Mouse (Mus musculus): ENCODE results near the gene Sf3a2. TPM values are rescaled to one million over a fixed set of nuclear protein-coding genes. Genes with fewer than 3 reads are reported as not detected.

Gene Sf3a2
- total and polyA plus RNA-seq, 3 experiments, result 50.4 to 210 TPM; not detected in 1

- Histone ChIP-seq H3K4me1 (ENCODE audit: control insufficient read depth in 1 of 2, insufficient read depth in 2 of 2, low read length in 2 of 2) (no peaks in the 10 kb centered on the region), H3K27me3 (ENCODE audit: control insufficient read depth in 1 of 2, insufficient read depth in 2 of 2, low read length in 2 of 2) (no peaks in the 10 kb centered on the region), H3K9ac (ENCODE audit: control insufficient read depth, low read depth, low read length, poor library complexity, severe bottlenecking) (no peak overlapping the region), H3K36me3 (ENCODE audit: control insufficient read depth in 1 of 2, insufficient read depth in 2 of 2, low read length in 2 of 2) (peaks cover 0 to 13% of the 10 kb centered on the region in 2 experiments; a peak in 2 of 4 replicates), H3K4me3 (ENCODE audit: control insufficient read depth in 1 of 2, insufficient read depth in 1 of 2, low read depth in 2 of 2, low read length in 2 of 2) (no peak overlapping the region), H3K79me2 (ENCODE audit: control insufficient read depth, insufficient read depth, low read length, poor library complexity) (no peaks in the 10 kb centered on the region), H3K27ac (ENCODE audit: control insufficient read depth, low read depth, low read length) (no peak overlapping the region), H3K9me3 (replicated peaks; ENCODE audit: insufficient read depth, low read length) (no peaks in the 10 kb centered on the region)
- DNase-seq (ENCODE audit: low read depth, low spot score), result no peak
- TF ChIP-seq HCFC1 (IDR thresholded peaks at IDR 0.05; ENCODE audit: low read depth, low read length) (no peak), ETS1 (IDR thresholded peaks at IDR 0.05; ENCODE audit: low read depth, low read length) (no peak), NELFE (IDR thresholded peaks at IDR 0.05; ENCODE audit: low read depth, low read length) (no peak)
Observed at GRCm38 (mm10) chr10:80790761-80791404, 7.1 kb upstream of the Sf3a2 start.

GRCm38 (mm10) chr10:80791476-80792174 lies 6.4 kb upstream of the Sf3a2 start:
- H3K4me3 ChIP-seq (ENCODE audit: control insufficient read depth in 1 of 2, insufficient read depth in 1 of 2, low read depth in 2 of 2, low read length in 2 of 2), result no peak overlapping the region
- peaks cover 0 to 2% of the 10 kb centered on the region in 2 experiments; a peak in 2 of 4 replicates for H3K4me1 ChIP-seq (ENCODE audit: control insufficient read depth in 1 of 2, insufficient read depth in 2 of 2, low read length in 2 of 2)
- no peak for TF ChIP-seq MXI1 (IDR thresholded peaks at IDR 0.05; ENCODE audit: low read depth, low read length)
- no peak for TF ChIP-seq MAFK (IDR thresholded peaks at IDR 0.05; ENCODE audit: borderline replicate concordance, low read depth, low read length)
- TF ChIP-seq MEF2A (IDR thresholded peaks at IDR 0.05; ENCODE audit: extremely low read depth, insufficient replicate concordance, low read depth, low read length, poor library complexity, severe bottlenecking), result no peak
- no peak for TF ChIP-seq ZKSCAN1 (IDR thresholded peaks at IDR 0.05; ENCODE audit: low read depth, low read length)
- no peak for TF ChIP-seq RCOR1 (IDR thresholded peaks at IDR 0.05; ENCODE audit: low read depth, low read length)
- TF ChIP-seq GATA1 (IDR thresholded peaks at IDR 0.05; ENCODE audit: low read depth, low read length), result no peak
- TF ChIP-seq NRF1 (IDR thresholded peaks at IDR 0.05; ENCODE audit: insufficient read depth, low read depth, low read length, poor library complexity, severe bottlenecking), result no peak
- TF ChIP-seq JUND (IDR thresholded peaks at IDR 0.05; ENCODE audit: low read depth, low read length), result no peak
- TF ChIP-seq USF1 (IDR thresholded peaks at IDR 0.05; ENCODE audit: low read depth, low read length), result no peak
- no peak for TF ChIP-seq POLR2A (IDR thresholded peaks at IDR 0.05; ENCODE audit: control insufficient read depth in 1 of 2, insufficient read depth in 1 of 2, low read depth in 1 of 2, low read length in 2 of 2, poor library complexity in 1 of 2)
- no peak overlapping the region for H3K9ac ChIP-seq (ENCODE audit: control insufficient read depth, low read depth, low read length, poor library complexity, severe bottlenecking)
- H3K27me3 ChIP-seq (ENCODE audit: control insufficient read depth in 1 of 2, insufficient read depth in 2 of 2, low read length in 2 of 2), result no peaks in the 10 kb centered on the region
- H3K9me3 ChIP-seq (replicated peaks; ENCODE audit: insufficient read depth, low read length), result no peaks in the 10 kb centered on the region
- H3K79me2 ChIP-seq (ENCODE audit: control insufficient read depth, insufficient read depth, low read length, poor library complexity), result peaks cover 4% of the 10 kb centered on the region
- no peak overlapping the region for H3K27ac ChIP-seq (ENCODE audit: control insufficient read depth, low read depth, low read length)
- peaks cover 3 to 13% of the 10 kb centered on the region in 2 experiments; a peak in 3 of 4 replicates for H3K36me3 ChIP-seq (ENCODE audit: control insufficient read depth in 1 of 2, insufficient read depth in 2 of 2, low read length in 2 of 2)
- DNase-seq (ENCODE audit: low read depth, low spot score), result no peak

All from MEL (cell line).